Mouse (Mus musculus): ENCODE measurements at regions not wholly inside any gene's neighbourhood (a gene's known extent, or its start where the extent isn't known, plus 50 kb on each side); places are given as distances from the start of the nearest gene placed in this dataset.
A peak's percentile ranks its signal among the peaks of the same experiment; 100 is the strongest.

GRCm38 (mm10) chrX:141933899-141934298 is 58.9 kb upstream of the Gm15294 start:
- DNase-seq = peak; percentile 10

All from embryo, embryonic 11 days (tissue).